Mouse (Mus musculus) testis, postnatal 14 days (tissue): ENCODE results near the gene Ffar3.

Experiments used
- DNase-seq: peaks from one replicate; pipeline ENCODE4 v3.0.0; 2021; ENCODE audit warnings: low spot score

Gene Ffar3

GRCm38 (mm10) chr7:30856078-30856477 lies at the start of gene Ffar3:
Gene Ffar3, minus strand, starts transcription at chr7:30856178.
- no peak for DNase-seq

- no peak for DNase-seq
Observed at GRCm38 (mm10) chr7:30904042-30904441, 48.1 kb upstream of the Ffar3 start.

GRCm38 (mm10) chr7:30895217-30895616 lies 39.2 kb upstream of the Ffar3 start:
- DNase-seq: no peak

- no peak for DNase-seq
Observed at GRCm38 (mm10) chr7:30892515-30892914, 36.5 kb upstream of the Ffar3 start.

GRCm38 (mm10) chr7:30891746-30892145 lies 35.8 kb upstream of the Ffar3 start:
- DNase-seq: no peak

- DNase-seq: no peak
Observed at GRCm38 (mm10) chr7:30890681-30891080, 34.7 kb upstream of the Ffar3 start.

GRCm38 (mm10) chr7:30888786-30889185 lies 32.8 kb upstream of the Ffar3 start:
- no peak for DNase-seq

- DNase-seq: no peak
Observed at GRCm38 (mm10) chr7:30887568-30888188, 31.7 kb upstream of the Ffar3 start.

GRCm38 (mm10) chr7:30886852-30887251 lies 30.9 kb upstream of the Ffar3 start:
- no peak for DNase-seq

GRCm38 (mm10) chr7:30884047-30884446 lies 28.1 kb upstream of the Ffar3 start:
- no peak for DNase-seq

- DNase-seq: no peak
Observed at GRCm38 (mm10) chr7:30881367-30881766, 25.4 kb upstream of the Ffar3 start.

GRCm38 (mm10) chr7:30880176-30880575 lies 24.2 kb upstream of the Ffar3 start, which contains the start of gene Cd22:
Gene Cd22, minus strand, starts transcription at chr7:30880342.
- DNase-seq: no peak

- no peak for DNase-seq
Observed at GRCm38 (mm10) chr7:30878950-30879349, 23.0 kb upstream of the Ffar3 start.

GRCm38 (mm10) chr7:30873083-30873482 lies 17.1 kb upstream of the Ffar3 start:
- DNase-seq: peak; percentile 68

- DNase-seq: no peak
Observed at GRCm38 (mm10) chr7:30863386-30863785, 7.4 kb upstream of the Ffar3 start.

- no peak for DNase-seq
Observed at GRCm38 (mm10) chr7:30861464-30861863, 5.5 kb upstream of the Ffar3 start, which contains the start of gene Ffar1. Gene Ffar1, minus strand, starts transcription at chr7:30861564.

GRCm38 (mm10) chr7:30859635-30860402 lies 3.8 kb upstream of the Ffar3 start:
- DNase-seq: no peak

- DNase-seq: peak; percentile 46
Observed at GRCm38 (mm10) chr7:30859290-30859634, 3.3 kb upstream of the Ffar3 start.

GRCm38 (mm10) chr7:30857746-30858145 lies 1.8 kb upstream of the Ffar3 start:
- DNase-seq: no peak

GRCm38 (mm10) chr7:30851421-30851820 lies 4.6 kb downstream of the Ffar3 start:
- no peak for DNase-seq

- DNase-seq: no peak
Observed at GRCm38 (mm10) chr7:30847934-30848333, 8.0 kb downstream of the Ffar3 start.

GRCm38 (mm10) chr7:30847386-30847785 lies 8.6 kb downstream of the Ffar3 start:
- DNase-seq: no peak

- no peak for DNase-seq
Observed at GRCm38 (mm10) chr7:30846505-30847053, 9.4 kb downstream of the Ffar3 start.
